Mouse (Mus musculus) thymus, adult 18-20 months (tissue): ENCODE results near the gene Atraid.

Experiments used
- DNase-seq, 2 experiments: peaks; one replicate each; pipeline ENCODE4 v3.0.0; 2022; ENCODE audit warnings: mixed read lengths in 2 of 2

Atraid gene

DNA sequence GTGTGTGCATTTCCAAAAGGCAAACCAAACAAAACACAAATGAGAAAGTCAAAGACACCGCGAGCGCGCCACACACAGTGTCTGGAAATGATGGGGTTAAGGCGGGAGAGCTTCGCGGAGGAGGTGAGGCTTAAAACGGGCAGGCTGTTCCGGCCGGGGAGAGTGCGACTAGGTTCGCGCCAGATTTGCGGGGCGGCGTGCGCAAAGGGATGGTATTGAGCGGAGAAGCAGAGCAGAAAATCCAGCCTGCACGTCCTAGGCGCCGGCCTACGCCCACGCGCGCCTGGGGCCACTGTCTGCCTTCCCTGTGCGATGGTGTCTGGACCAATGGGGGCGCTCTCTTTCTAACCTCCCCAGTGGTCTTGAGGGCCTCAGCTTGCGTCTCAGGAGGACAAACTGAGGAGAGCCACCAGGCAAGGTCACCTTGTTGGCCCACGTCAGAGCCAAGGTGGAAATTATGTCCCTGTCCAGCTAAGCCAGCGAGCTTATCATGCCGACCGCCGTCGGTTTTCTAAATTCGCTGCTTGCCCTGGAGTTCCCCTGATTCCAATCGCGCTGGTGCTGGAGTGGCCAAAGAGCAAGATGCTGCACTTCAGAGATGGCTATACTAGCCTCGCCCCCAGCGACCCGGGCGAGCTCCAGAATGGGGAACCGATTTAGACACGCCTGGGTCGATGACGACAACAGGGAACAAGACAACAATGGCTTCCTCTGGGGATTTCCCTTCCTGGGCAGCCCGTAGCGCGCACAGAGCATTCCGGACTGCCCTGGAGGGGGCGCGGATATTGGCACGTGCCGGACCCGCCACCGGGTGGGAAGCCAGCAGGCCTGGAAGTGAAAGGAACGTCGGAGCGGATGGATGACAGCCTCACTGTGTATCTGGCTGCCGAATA, 46.9 kb downstream of the Atraid start:
- DNase-seq: peak; percentile 21 to 44

DNA sequence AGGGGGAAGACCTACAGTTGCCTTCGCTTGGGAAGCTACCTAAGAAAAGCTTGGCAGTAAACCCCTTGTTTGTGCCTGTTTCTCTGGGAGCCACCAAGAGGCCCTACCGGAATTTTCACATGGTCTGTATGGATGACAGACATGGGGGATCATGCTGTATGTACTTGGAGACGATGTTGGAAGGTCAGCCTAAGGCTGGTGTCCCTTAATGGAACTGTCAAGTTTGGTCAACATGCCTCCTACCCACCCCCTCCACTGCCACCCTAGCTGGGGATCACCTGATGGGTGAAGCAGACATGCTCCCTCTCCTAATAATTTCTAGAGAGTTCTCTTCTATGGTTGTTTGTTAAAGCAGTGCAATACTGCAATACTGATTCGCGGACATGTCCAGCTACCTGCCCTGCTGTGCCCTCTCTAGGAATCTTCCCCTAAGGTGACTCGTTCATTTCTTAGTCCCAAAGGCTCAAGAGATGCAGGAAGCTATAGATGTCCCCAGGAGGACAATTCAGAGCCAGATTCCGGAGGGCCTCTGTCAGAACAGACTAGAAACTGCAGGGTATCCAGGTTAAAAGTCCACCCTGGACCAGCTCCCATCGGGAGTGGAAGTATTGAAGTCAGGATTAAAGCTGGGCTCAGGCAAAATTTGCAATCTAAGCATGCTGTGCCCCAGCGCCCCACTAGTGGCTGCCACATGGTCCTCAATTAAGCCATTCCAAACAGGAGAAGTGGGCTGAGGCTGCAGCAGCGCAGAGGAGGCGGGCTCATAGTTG, 47.8 kb downstream of the Atraid start:
- no peak for DNase-seq
